Mouse (Mus musculus) CD4-positive, CD25-positive, alpha-beta regulatory T cell (primary cell): ENCODE data around the gene Zdhhc6. TPM values are rescaled to one million over a fixed set of nuclear protein-coding genes. Genes with fewer than 3 reads are reported as not detected.

Source experiments
- polyA plus RNA-seq: library from polyadenylated mRNA; unstranded; fragments of 100-300 nt; shearing (Covaris generic); gene quantifications from one replicate; pipeline ENCODE4 v1.2.1, GENCODE M21; 2017

Gene Zdhhc6
- polyA plus RNA-seq = 67.1 TPM

GRCm38 (mm10) chr19:55315452-55316108 is at the start of gene Zdhhc6:
Gene Zdhhc6, minus strand, starts transcription at chr19:55316032.

GRCm38 (mm10) chr19:55316109-55316714 is 380 bp upstream of the Zdhhc6 start, which contains the start of gene Vti1a:
Gene Vti1a, plus strand, starts transcription at chr19:55316295.

GRCm38 (mm10) chr19:55251383-55252124 is 64.3 kb downstream of the Zdhhc6 start, which contains the start of gene Acsl5:
Gene Acsl5, plus strand, starts transcription at chr19:55251938.

DNA sequence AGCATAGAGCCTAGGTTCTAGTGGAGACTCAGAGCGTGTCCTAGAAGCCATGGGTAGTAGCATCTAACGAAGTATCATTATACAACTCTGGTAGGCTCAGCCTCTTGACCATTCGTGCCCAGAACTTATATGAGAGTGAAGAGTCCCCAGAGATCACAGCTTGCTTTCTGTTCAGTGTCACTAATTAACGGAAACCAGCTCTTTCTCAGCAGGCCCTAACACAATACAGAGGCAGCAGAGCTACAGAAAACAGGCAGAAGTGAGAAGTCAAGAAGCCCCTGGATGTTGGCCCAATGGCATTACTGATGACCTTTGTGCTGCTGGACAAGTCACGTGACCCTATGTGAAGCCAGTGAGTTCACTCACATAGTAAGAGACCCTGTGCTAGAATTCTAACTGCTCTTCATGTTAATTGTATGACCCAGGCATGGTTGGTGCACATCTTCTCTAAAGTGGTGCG is 74.6 kb downstream of the Zdhhc6 start, which contains the start of gene Gucy2g:
Gene Gucy2g, minus strand, starts transcription at position 51 of the 460 bp plus-strand sequence.

Other genes with a start within 250 kb of the Zdhhc6 start
- gene Gpam, start 188.8 kb downstream of the Zdhhc6 start, polyA plus RNA-seq = 7.6 TPM
- not detected for gene Tectb, start 135.3 kb downstream of the Zdhhc6 start, polyA plus RNA-seq
- gene Gucy2g, start 74.8 kb downstream of the Zdhhc6 start, polyA plus RNA-seq = 0.08 TPM
- gene Acsl5, start 64.1 kb downstream of the Zdhhc6 start, polyA plus RNA-seq = 137 TPM
- 54.4 TPM for gene Vti1a, start 263 bp upstream of the Zdhhc6 start, polyA plus RNA-seq